Mouse (Mus musculus) R1 (cell line): ENCODE results near the gene Tram2.

ENCODE experiments used
- DNase-seq: peaks from one replicate; pipeline ENCODE4 v3.0.0-alpha.2; 2018; ENCODE audit warnings: low read depth, low spot score

Tram2 gene

GRCm38 (mm10) chr1:21079217-21079773, at the start of gene Tram2:
Gene Tram2, minus strand, starts transcription at chr1:21079229.
- peak; percentile 78 for DNase-seq

DNA sequence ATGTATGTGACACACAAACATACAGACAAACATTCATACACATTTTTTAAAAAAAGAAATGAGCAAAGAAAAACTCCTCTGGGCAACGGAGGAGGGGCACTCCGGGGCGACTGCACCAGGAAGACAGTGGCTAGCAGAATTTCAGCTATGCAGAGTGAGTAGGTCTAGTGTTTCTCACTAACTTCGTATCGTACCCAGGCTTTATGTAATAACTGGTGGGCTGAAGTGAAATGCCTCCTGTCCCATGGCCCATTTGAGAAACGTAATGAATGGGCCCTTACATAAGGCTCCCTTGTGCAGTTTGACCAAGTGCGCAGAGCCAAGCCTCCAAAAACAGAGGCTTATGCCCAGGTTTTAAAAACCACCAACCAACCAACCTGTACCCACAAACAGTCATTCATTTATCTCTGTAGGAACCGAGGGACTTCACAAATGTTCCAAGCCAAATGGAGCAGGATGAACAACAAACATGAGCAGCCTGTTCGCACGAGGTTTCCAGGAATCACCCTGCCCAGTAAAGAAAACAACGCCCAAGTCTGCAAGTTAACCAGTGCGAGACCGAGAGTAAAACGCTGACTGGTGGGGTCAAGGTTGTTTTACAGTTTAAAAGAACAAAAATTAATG, 45.8 kb upstream of the Tram2 start:
- no peak for DNase-seq

DNA sequence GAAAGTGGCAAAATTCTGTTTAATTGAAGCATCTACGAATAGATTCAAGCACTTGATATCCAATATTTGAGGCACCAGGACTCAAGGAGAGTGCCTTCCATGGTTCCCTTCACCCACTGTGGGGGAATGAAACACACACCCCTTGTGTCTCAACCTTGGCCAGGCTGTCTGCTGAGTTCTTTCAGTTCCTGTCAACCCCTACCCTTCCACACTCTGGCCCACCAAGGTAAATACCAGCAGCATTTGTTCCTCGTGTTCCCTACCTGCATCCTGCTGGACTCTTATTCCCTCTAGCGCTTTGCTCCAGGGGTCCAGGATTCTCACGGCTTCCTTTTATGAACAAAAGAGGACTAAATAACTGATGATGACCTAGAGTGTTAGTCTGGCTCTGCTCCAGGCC, 24.8 kb upstream of the Tram2 start:
- DNase-seq = no peak

DNA sequence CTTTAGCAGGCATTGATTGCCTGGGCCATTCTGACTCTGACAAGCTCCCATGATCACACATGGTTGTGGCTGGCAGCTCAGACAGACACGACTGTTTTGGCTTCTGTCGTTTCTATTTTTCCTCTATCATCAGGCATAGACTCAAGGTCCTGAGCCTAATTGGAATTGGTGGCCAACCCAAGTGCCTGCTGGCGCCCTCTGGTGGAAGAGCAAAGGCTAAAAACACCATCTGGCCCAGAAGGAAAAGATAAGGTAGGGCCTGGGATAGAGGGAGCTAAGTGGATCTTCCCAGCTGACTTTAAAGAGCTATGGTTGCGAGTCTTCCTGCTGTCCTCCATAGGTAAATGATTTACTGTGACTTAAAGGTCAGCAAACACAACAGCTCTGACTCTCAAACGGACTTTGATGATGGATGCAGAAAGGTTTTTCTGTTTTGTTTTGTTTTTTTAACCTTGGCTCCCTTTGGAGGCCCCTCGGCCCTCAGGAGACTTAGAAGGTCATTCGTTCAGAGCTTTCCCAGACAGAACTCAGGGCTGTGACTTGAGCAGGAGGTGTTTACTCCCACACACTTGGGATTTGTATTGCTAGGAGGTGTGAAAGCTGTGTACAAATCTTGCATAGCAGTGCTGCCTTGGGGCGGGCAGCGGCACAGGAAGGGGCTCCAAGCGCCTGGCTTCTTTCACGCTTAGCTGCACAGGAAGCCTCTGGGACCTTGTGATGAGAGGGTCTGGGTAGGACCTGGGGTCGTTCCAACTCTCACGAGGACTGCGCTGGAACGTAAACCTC, 22.4 kb upstream of the Tram2 start:
- peak; percentile 72 for DNase-seq

DNA sequence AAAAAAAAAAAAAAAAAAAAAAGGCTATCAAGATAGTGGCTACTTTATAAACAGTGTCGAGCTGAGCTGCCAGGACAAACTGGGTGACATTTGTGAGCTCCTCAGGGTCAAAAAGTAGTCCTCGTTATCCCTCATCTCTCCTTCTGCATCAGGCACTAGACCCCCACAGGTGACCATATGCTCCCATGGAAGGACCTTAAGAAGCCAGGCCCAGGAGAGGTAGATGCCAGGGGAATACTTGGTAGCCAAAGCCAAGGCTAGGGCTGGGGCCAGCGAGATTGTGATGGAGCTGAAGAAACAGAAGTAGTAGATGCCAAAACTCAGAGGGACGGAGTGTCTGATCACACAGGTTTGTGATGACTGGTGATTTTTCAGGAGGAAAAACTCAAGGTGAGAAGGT, 21.7 kb upstream of the Tram2 start:
- DNase-seq = no peak

DNA sequence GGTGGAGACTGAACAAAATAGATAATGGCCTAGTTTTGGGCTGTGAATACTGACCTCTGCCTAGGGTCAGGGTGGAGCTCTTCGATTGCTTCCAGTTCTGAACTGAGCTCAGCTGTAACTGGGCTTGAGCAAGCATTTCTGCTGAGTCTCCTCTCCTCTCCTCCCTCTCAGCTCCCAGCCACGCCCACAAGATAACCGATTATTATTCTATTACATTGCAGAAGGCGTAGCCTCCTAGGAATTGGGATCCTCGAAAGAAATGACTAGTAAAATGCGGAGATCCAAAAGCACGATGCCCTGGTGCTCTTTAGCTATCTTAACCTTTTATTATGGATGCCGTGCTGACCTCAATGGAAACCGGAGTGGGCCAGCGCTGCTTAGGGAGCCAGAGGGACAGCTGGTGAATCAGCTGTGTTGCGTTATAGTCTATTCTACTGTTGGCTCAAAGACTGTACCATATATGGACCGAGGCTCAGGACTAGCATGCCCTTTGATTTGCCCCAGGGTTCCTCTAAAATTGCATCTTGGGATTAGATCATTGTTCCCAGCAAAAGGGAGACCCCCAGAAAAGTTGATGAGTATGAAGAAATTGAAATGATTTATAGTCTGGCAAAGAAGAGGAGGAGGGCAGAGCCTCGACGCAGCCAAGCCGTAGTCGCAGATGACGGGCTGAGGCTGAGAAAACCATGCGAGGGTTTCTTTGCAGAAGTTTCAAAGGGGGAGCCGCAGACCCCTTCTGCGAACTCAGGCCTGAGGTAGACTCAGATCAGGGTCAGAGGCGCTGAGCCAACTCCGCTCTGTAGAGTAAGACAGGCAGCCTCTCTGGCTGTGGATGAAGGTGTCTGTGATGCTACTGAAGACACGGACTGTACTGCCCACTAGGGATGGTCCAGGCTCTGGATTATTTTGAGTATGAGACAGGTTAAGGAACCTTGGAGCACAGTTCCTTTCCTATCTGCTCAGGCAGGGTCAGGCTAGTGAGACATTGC, 18.3 kb upstream of the Tram2 start:
- peak; percentile 15 for DNase-seq

DNA sequence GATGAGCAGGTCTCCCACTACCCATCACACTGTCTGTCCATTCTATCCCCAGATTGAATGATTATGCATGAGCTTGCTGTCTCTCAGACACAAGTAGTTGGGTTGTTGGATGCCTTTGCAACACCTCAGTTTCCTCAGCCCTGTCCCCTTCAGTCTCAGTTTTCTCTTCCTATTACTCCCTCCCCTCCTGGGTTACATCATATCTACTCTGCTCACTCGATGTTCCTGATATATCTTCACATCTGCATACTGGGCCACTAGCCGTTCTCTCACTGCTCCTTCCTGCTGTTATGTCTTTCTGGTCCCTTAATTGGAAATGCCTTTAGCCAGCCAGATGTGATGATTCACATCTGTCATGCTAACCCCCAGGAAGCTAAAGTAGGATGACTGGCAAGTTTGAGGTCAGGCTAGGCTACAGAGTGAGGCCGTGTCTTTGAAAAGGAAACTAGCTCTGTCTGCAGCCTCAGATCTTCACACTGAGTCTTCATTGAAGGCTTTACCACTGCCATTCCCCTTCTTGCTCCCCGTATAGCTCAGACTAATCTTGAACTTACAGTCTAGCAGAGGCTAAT, 15.7 kb upstream of the Tram2 start:
- no peak for DNase-seq

DNA sequence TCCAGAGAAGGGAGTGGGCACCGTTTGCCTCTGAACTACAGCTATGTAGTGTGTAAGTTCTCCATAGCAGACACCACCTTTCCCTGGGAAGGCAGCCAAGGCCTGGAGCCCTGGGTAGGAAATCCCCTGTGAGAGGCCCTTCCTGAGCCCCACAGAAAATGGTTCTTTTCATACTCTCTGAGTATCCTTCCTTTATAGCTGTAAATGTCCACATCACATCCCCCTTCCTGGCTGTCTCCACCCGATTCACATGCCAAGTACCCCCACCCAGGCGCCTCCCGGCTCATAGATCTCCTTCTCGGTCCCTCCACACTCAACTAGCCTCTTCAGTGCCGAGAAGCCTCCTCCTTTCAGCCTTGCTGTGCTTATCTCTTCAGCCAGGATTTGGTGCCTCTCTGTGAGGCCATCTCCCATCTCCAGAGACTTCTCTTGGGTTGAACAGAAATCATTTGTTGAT, 10.7 kb upstream of the Tram2 start:
- no peak for DNase-seq

DNA sequence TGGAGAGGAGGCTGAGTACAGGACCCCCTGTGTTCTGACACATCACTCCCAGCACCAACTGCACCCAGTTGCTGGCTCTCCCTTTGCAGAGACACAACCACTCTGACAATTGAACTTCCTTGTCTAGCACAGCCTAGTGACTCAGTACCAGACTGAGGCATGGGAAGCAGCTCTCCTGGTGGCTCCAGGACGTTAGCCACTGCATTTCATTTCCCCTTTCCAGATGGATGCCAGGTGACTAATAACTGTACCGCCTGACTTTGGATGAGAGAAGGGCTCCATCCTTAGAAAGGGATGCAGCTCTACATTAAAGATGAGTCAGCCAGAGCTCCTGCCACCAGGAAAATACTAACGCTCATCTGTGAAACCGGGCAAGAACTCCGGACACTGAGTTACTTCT, 7.3 kb upstream of the Tram2 start:
- DNase-seq = no peak

- no peak for DNase-seq
Measured at GRCm38 (mm10) chr1:21084661-21085060, 5.6 kb upstream of the Tram2 start.

DNA sequence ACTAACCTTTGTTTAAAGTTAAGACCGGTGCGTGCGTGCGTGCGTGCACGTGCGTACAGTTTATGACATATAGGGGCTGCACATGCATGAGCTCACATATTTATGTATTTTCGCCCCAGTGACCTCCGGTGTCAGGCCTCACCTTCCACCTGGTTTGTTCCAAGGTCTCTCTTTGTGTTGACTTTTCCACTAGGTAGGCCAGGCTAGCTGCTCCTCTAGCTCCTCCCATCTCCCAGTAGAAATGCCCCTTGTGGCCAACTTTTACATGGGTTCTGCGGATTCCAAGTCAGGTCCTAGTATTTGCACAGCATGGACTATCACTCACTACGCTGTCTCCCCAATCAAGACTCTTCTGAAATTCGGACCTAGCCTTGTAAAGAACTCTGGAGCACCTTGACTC, 1.3 kb upstream of the Tram2 start:
- peak; percentile 90 for DNase-seq

DNA sequence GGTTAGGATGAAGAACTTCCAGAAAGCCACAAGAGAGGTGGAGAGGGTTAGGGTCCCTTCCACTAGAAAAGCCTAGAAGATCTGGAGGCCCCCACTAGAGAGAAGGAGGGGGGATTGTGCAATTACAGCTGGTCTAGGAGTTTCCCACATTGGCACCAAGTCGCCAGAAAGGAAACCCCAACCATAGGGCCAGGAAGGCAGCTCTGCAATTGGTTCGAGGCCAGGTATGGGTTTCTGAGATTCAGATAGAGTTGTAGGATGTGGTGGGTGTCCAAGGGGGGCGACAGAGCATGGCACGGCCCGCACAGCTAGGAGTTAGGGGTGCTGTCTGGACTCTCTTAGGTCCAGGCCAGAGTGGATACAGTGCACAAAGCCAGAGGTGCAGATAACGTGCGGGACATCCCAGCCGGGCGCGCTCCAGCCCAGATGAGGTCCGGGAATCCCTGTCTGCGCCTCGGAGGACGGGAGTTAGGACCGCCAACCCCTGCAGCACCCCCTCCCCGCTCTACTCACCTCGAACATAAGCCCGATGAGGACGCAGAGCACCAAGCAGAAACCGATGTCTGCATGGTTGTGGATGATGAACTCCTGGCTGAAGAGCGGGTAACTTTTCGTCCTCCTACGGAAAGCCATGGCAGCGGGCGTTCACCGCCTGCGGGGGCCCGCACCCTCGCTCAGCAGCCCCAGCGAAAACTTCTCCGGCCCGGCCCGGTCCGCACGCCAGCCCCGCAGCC, 381 bp downstream of the Tram2 start:
- DNase-seq = peak; percentile 60

GRCm38 (mm10) chr1:21077619-21078018, 1.4 kb downstream of the Tram2 start:
- DNase-seq = no peak

- DNase-seq = no peak
Measured at GRCm38 (mm10) chr1:21077191-21077590, 1.8 kb downstream of the Tram2 start.

GRCm38 (mm10) chr1:21075986-21076495, 3.0 kb downstream of the Tram2 start:
- DNase-seq = peak; percentile 25

DNA sequence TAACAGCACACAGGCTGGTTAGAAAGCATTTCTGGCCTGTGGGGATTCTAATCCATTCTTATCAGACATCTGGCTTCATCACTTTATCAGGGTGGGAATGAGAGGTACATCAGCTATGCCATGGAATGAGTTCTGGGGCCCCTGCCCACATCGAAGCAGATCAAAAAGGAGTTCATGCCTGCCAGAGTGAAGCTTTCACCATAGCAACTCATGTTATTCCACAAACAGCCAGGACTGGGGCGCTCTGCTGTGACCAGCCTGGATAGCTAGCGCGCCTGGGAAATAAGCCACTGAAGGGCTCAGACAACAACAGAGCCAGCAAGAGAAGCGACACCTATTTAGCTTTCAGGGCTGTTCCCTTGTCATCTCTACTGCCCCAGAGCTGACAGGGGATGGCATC, 4.8 kb downstream of the Tram2 start:
- DNase-seq = no peak

- no peak for DNase-seq
Measured at GRCm38 (mm10) chr1:21072875-21073444, 6.1 kb downstream of the Tram2 start.

DNA sequence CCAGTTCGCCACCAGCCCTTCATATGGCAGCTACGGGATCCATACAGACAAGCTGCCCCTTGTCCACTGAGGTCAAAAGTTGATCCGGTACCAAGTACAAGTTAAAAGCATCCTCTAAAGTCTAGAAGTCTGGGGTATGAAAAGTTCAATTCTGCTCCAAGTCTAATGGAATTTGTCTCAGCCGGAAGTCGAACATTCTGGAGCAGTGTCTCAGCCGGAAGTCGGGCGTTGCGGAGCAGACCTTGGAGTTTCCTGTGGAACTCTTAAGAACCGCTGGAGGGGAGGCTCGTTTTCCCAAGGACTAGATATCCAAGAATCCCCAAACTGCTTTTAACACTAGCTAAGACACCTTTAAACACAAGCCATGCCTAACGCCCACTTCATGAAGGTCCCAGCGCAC, 8.4 kb downstream of the Tram2 start:
- DNase-seq = peak; percentile 80

- DNase-seq = no peak
Measured at GRCm38 (mm10) chr1:21069830-21070522, 9.1 kb downstream of the Tram2 start.
